Mouse (Mus musculus) CH12.LX (cell line): Measurements from ENCODE around the gene Pspn.

Experiments used
- CTCF ChIP-seq, 2 experiments: IDR thresholded peaks in 1 of 2; conservative IDR thresholded peaks in 1 of 2; 2 replicates each; pipeline ENCODE4 v1.5.1; 2011 to 2012; ENCODE audit warnings: low read depth in 2 of 2, low read length in 2 of 2, improper control_type of control experiment in 1 of 2, inconsistent platforms in 1 of 2, mild to moderate bottlenecking in 1 of 2, moderate library complexity in 1 of 2
- ETS1 ChIP-seq: conservative IDR thresholded peaks from 2 replicates; pipeline ENCODE4 v1.6.1; 2012; ENCODE audit warnings: low read depth, mild to moderate bottlenecking, inconsistent platforms, low read length, improper control_type of control experiment, moderate library complexity
- SIN3A ChIP-seq: IDR thresholded peaks from 2 replicates; pipeline ENCODE4 v1.6.1; 2012; ENCODE audit warnings: low read length, improper control_type of control experiment, inconsistent platforms

DNA sequence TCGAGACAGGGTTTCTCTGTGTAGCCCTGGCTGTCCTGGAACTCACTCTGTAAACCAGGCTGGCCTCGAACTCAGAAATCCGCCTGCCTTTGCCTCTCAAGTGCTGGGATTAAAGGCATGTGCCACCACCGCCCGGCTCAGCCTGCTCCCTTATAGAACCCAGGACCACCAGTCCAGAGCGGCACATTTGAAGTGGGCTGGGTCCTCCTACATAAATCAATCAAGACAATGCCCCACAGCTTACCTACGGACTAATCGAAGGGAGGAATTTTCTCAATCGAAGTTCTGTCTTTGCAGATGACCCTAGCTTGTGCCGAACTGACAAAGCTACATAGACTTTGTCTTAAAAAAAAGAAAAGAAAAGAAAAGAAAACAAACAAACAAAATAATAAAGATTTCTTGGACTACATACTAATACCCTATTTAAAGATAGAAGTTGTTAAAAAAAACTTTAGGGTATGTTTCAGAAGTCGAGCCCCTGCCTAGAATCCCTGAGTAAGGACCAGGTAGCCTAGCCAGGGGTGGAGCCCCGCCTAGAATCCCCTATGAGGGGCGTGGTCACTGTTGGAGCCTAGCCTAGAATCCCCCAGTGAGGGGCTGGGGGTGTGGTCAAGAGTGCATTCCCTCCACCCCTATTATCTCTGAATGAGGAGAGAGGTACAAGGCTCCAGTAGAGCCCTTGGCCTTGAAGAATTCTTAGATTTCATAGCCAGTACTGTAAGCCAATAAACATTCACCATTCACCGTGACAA lies 25.7 kb downstream of the Pspn start:
- no peak for TF ChIP-seq SIN3A
- TF ChIP-seq ETS1 = no peak
- TF ChIP-seq CTCF (conservative IDR thresholded peaks at IDR 0.05 in 1 of 2, IDR thresholded peaks at IDR 0.05 in 1 of 2; ENCODE audit: low read depth in 2 of 2, low read length in 2 of 2) = no peak
